Mouse (Mus musculus) left cerebral cortex, adult 2 months (tissue): ENCODE measurements at regions not wholly inside any gene's neighbourhood (a gene's known extent, or its start where the extent isn't known, plus 50 kb on each side); places are given as distances from the start of the nearest gene placed in this dataset.

ENCODE experiments used
- DNase-seq, 2 experiments: peaks; one replicate each; pipeline ENCODE4 v3.0.0; 2021 to 2022; ENCODE audit warnings: low spot score in 2 of 2, mixed read lengths in 1 of 2; ENCODE audit errors: extremely low spot score in 1 of 2
- H3K27ac ChIP-seq: fragments of 200-600 bp; 2 replicates; pipeline ENCODE4 v1.8.1; 2022
- H3K4me3 ChIP-seq: fragments of 200-600 bp; 2 replicates; pipeline ENCODE4 v1.8.1; 2022
- CTCF ChIP-seq: fragments of 200-600 bp; IDR thresholded peaks from 2 replicates; pipeline ENCODE4 v1.8.1; 2022; ENCODE audit warnings: antibody characterized with exemption, mild to moderate bottlenecking, moderate library complexity
- intact Hi-C: fragments of 180-260 bp; cut with DNase I; formaldehyde crosslinking; loops from one replicate; pipeline ENCODE4 v1.15.1; 2025

DNA sequence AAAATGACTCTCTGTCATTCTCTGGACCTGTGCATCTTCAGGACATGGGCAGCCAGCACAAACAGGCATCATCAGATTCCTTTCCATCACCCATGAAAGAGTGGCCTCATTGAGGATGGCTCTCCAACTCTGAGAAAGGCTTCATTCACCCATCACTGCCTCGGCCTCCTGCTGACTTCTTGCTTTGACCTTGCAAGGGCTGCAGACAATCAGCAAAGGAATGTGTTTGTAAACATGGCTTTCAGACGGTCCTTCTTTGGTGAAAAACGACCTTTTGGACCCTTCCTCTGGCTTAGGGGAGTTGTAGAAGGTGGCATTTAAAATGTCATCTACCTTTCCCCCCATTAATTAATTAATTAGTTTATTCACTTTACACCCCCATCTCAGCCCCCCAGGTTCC, 134.3 kb downstream of the Moxd1 start:
- H3K27ac ChIP-seq = no peak overlapping the region
- intact Hi-C loops = no loop called here
- H3K4me3 ChIP-seq = no peak overlapping the region
- TF ChIP-seq CTCF = no peak
- DNase-seq = no peak

DNA sequence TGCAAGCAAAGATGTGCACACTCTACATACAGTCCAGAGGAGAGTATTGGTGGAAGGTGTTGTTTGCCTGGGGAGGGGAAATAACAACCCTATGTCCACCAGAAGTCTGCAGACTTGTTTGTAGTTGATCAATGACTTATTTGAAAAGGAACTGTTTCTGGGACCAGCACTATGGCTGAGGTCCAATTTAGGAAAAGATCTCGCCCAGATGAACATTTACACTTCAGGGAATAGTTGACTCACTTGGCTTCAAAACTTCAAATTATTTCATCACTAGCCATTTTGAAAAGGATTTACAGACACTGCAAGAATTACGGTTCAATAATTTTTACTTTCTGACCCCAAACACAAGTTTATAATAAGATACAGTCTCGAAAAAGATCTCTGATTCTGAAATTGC, 138.1 kb downstream of the Moxd1 start:
- TF ChIP-seq CTCF = no peak
- H3K27ac ChIP-seq = no peak overlapping the region
- no peak for DNase-seq
- intact Hi-C loops = no loop called here
- H3K4me3 ChIP-seq = no peak overlapping the region

DNA sequence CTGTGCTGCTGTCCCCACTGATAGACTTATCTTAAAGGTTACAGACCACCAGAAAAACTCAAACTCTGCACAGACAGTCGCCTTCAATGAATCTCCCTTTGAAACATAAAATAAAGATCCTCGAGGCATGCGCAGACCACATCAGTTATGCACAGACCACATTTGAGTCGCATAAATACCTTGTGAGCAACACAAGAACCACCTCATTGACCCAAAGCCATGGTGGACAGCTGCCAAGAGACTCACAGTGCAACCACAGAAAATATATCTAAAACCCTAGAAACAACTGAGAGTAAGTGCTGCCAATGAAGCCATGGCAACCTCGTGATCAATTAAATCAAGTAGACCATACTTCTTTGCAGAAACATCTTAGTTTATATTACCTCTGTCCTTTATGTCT, 142.1 kb downstream of the Moxd1 start:
- DNase-seq = no peak
- no peak for TF ChIP-seq CTCF
- intact Hi-C loops = no loop called here
- Histone ChIP-seq H3K4me3 (no peak overlapping the region), H3K27ac (no peak overlapping the region)

DNA sequence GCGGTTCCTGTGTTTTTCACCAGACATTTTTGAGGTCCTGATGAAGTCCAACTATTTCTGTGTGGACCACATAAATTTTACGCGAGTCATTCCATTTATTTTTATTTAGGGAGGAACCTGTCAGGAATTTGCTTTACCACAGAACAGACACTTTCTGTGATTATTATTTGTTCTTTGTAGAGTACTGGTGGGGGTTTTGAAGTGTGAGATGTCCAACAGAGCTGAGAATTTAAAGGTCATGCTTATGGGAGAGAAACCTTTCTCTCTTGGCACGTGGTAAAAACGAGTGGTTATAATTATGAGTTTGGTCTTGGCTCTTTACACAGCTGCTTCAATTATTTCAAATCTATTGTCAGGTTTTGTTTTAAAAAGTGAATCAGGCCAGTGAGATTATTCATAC, 143.7 kb downstream of the Moxd1 start:
- Histone ChIP-seq H3K4me3 (no peak overlapping the region), H3K27ac (no peak overlapping the region)
- no peak for TF ChIP-seq CTCF
- intact Hi-C loops = no loop called here
- no peak for DNase-seq

DNA sequence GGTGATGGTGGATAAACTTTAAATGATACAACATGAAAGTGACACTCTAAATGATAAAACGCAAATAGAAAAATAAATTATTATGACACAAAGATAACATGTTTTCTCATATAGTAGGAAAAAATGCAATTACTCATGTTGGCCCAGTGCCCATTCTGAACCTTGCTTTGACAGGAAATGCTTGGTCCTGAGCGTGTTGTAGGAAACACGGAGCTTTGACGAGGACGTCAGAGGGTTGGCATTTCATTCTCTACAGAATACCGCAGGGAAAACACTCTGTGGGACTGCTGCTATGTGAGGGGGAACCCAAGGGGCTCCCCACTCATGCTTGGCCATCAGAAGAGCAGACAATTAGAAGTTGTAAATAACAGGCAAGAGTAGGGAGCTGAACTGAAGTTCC, 150.6 kb downstream of the Moxd1 start:
- no peak for TF ChIP-seq CTCF
- no peak for DNase-seq
- intact Hi-C loops = no loop called here
- H3K4me3 ChIP-seq = no peak overlapping the region
- H3K27ac ChIP-seq = no peak overlapping the region

DNA sequence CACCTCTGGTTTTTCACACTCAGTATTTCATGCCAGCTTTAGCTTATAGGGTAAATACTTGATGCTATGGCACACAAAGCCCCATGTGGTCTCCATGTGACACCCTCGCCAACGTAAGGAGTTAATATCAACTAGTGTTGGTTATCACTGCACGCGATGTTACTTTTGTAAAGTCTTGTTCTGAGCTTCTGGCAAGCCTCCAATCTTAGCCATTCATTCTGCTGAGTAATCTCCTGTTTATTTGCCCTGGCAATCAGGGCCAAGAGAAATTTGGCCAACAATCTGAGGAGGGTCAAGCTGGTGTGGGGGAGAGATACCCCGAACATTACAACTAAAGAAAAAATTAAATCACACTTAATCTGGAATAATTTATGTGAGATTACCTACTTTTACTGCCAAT, 156.0 kb downstream of the Moxd1 start:
- intact Hi-C loops = no loop called here
- no peak for TF ChIP-seq CTCF
- H3K4me3 ChIP-seq = no peak overlapping the region

DNA sequence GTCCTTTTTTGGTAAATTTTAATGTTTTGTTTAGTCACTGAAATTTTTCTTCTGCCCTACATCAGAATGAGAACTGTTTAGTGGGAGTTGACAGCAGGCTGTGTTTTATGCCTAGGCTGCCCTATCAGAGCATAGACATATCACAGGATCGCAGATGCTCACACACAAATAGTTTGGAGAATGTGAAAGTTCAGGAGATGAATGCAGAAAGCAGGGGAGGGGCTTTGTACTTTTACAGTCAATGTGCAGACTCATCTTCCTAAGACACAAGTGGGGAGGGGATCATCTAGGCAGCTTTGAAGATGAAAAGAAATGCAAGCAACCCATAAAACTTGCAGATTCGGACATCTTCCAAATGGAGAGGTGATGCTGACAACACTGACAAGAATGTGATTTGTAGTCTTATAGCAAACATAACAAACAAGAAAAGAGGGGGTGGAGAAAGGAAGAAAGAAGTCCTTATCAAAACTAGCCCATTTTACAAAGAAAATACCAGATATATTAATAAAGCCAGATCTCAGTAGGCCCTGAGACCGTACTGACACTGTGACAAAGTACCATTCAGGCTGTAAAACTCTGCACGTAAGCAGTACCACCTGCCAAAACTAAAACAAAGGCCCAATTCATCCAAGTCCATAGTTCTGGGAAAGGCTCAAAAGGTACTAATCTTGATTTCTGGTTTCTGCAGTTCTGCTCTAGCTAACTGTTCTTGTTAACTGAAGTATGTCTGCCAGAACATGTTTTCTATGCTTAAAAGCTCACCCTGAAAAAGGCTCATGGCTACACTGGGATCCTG, 157.4 kb downstream of the Moxd1 start:
- intact Hi-C loops = no loop called here
- no peak for TF ChIP-seq CTCF
- no peak overlapping the region for H3K4me3 ChIP-seq
- no peak overlapping the region for H3K27ac ChIP-seq
- no peak for DNase-seq

More for the DNA sequence above, 156.0 kb downstream of the Moxd1 start:
- no peak for DNase-seq
- no peak overlapping the region for H3K27ac ChIP-seq

DNA sequence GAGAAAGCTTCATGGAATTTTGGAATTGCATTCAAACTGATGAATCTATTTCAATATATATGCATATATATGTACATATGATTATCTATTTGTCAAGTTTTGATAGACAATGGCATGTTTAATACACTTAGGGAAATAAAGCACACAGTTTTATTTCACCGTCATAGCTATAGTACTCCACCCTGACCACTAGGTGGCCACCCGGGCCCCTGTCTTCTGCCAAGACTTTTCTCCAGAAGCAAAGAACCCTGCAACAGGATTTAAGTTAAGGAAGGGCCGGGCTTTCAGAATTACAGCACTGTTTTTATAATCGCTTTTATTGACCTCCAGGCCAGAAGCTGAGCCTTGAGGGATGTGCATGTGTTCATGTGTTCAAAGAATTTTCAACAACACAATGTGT, 158.6 kb downstream of the Moxd1 start:
- TF ChIP-seq CTCF = peak; percentile 78
- DNase-seq = peak; percentile 19 to 43
- Histone ChIP-seq H3K27ac (no peak overlapping the region), H3K4me3 (no peak overlapping the region)
- intact Hi-C loops = loop anchor here (1.0 to 2.0 kb wide), 2 partner anchors 209 to 243 kb away; no protein-coding TSS in a partner anchor

DNA sequence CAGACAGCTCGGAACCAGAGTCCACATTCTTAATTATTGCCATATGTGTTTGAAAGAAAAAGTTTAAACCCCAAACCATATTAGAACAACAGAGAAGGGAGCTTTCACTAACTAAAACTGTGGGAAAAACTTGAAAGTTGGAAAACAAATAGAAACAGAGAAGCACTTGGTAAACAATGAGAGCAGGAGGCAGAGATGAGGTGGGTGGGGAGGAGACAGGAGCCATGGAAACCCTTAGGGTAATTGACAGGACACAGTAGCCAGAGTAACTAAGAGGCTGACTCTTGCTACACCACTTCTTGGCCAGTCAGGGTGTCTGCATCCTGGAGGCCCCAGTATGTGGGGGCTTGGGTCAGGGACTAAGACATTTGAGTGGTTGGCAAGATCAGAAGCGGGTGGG, 160.7 kb downstream of the Moxd1 start:
- intact Hi-C loops = no loop called here
- no peak for TF ChIP-seq CTCF
- DNase-seq = no peak
- no peak overlapping the region for H3K4me3 ChIP-seq
- H3K27ac ChIP-seq = no peak overlapping the region

DNA sequence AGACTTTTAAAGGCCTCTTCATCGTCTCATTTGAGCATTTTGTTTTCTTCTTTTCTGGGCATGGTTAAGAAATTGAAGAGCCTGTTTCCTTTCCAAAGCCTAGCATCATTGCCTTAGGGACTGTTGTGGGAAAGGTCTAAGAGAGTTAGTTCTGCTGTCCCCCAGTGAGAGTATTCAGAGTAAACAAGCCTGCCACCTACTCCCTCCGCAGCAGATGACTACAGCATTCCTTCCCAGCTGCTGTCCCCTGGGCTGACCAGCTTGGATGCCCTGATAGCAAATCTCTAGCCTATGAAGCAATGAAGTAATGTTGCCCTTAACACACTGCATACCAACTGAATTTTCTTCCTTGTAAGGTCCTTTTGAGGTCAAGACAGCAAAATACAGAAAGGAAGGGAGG, 164.9 kb downstream of the Moxd1 start:
- Histone ChIP-seq H3K4me3 (no peak overlapping the region), H3K27ac (no peak overlapping the region)
- no peak for TF ChIP-seq CTCF
- intact Hi-C loops = no loop called here
- DNase-seq = no peak

DNA sequence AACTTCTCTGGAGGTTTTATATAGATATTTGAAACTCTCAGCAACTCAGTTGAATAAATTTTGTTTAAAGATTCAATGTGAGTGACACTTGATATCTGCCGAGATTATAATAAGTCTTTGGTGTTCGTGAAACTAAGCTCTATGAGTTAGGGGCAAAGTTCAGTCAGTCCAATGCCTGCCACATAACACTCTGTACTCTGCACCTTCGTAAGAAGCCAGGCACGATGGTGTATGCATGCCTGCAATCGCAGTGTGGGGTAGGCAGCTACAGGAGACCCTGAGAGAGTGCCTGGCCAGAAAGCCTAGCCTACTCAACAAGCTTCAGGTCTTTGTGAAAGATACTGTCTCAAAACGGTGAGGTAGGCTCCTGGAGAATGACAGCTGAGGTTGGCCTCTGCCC, 167.7 kb downstream of the Moxd1 start:
- intact Hi-C loops = no loop called here
- no peak overlapping the region for H3K4me3 ChIP-seq
- no peak overlapping the region for H3K27ac ChIP-seq
- no peak for DNase-seq
- no peak for TF ChIP-seq CTCF

DNA sequence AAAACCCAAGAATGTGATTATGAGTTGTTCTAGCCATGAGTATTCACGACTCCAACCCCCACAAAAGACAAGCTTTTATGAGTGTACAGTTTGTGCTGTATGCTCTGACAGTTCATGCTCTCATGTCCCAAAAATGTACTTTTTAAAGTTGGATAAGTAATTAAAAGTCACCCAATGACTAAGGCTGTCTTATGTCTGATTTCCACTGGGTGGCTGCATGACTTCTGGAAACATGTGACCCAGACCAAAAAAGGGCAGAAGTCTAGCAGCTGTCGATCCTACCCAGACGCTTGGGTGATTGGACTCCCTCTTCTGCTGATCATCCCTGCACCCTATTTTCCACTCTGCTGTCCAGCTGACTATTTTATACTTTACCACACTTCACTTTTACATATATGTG, 168.7 kb downstream of the Moxd1 start:
- intact Hi-C loops = no loop called here
- no peak for DNase-seq
- H3K27ac ChIP-seq = no peak overlapping the region
- no peak; the same call in 1 of the 2 replicates for TF ChIP-seq CTCF
- H3K4me3 ChIP-seq = no peak overlapping the region

DNA sequence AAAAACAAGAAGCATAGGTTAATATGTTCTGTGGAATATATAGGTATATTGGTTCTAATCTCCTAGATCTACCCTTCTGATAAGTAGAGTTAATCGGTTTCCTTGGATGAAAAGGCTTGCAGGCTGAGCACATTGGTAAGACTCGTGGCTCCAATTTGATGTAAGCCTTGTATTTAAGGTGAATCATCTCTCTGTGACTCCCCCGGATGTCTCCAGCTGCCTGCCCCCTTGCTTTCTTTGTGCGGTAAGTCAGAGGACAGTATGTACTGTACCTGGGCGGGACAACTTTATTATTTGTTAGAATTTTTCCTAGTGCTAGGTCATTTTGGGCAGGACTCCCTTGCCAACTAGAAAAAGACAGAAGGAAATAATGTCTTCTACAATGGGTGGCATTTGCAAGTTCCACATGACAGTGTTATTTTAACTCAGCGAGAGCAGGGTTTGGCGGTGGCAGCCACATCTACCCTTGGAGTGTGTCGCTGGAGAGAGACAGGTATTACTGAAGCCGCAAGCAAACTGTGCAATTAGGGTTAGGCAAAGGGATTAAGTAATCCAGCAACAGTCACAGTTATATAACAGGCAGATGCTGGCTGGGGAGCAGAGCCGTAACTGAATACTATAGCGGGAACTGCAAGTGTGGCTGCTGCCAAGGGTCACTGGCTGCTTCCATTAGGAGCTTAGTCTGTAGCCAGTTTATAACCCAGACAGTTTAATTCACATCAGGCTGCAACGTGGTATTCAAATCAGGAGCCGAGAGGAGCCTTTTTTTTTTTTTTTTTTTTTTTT, 172.9 kb downstream of the Moxd1 start:
- intact Hi-C loops = no loop called here
- Histone ChIP-seq H3K4me3 (0 out of 2 replicates have a peak overlapping the region, but pooled peaks have one; percentile 11), H3K27ac (peak overlapping the region; percentile 38; the same call in 1 of the 2 replicates)
- TF ChIP-seq CTCF = no peak
- DNase-seq = peak in 1 of 2 experiments; percentile 18
